Mouse (Mus musculus): ENCODE measurements around the gene Tsr3. TPM values are rescaled to one million over a fixed set of nuclear protein-coding genes. Genes with fewer than 3 reads are reported as not detected.
"Not testable (repeated sequence)": the region's sequence is repeated elsewhere in the genome, so short reads cannot be mapped to it uniquely, and the experiment has no call there.

The Tsr3 gene
- polyA plus RNA-seq, 1 experiment from 2014 or later = 43.6 TPM

- H3K27ac ChIP-seq (ENCODE audit: low read length); H3K27me3 ChIP-seq (ENCODE audit: control insufficient read depth, insufficient read depth, low read depth, low read length); H3K4me2 ChIP-seq (ENCODE audit: low read depth, low read length); H3K4me1 ChIP-seq (replicated peaks; ENCODE audit: control insufficient read depth, insufficient read depth, low read length); H3K9ac ChIP-seq (ENCODE audit: low read length); H3K9me3 ChIP-seq (ENCODE audit: control insufficient read depth, low read length); H3K4me3 ChIP-seq (ENCODE audit: low read length): not testable (repeated sequence)
- peak; percentile 34; the same call in 1 of the 2 replicates for ATAC-seq (ENCODE audit: low read depth)
- 88% methylated on average over 4 of the region's 11 CpGs for WGBS
- peaks cover 11% of the 10 kb centered on the region for H3K36me3 ChIP-seq (ENCODE audit: control insufficient read depth, insufficient read depth, low read length)
Measured at GRCm38 (mm10) chr17:25231621-25232020, 8.3 kb upstream of the Tsr3 start.

- H3K9ac ChIP-seq (ENCODE audit: low read length) = no peak overlapping the region
Measured at GRCm38 (mm10) chr17:25235635-25236034, 4.3 kb upstream of the Tsr3 start.

DNA sequence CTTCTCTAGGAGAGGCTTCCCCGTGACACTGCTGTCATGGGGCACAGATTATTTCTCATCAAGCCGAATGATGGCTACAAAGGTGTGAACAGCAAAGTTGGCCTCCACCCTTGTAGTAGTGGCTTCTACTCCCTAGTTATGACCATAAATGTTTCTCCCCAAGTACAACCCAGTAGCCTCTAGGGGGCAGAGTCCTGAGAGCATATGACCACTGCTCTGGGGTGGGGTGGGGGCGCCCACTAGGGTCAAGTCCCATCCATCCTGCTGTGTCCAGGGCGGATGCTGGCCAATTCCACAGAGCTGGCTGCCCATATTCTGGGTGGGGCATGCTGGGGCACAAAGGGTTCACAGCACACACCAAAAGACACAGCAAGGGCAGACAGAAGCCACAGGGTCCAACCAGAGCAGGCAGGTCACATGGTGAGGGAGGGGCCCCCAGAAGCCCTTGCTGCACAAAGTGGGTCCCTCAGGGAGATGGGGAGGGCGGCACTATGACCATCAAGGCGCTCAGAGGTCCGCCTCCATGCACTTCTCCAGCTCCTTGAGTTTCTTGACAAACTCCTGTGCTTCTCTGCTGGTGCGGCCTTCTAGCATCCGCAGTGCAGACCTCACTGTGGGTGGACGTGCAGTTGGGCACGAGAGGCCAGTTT, 3.3 kb downstream of the Tsr3 start:
- ATAC-seq (ENCODE audit: low read depth) = no peak
- H3K27ac ChIP-seq (ENCODE audit: low read length) = no peak overlapping the region
- no peak overlapping the region for H3K4me3 ChIP-seq (ENCODE audit: low read length)
- H3K27me3 ChIP-seq (ENCODE audit: control insufficient read depth, insufficient read depth, low read depth, low read length) = no peaks in the 10 kb centered on the region
- peaks cover 16% of the 10 kb centered on the region; the same call in 1 of the 2 replicates for H3K36me3 ChIP-seq (ENCODE audit: control insufficient read depth, insufficient read depth, low read length)
- WGBS = 85% methylated on average over 11 of the region's 11 CpGs
- H3K9ac ChIP-seq (ENCODE audit: low read length) = no peak overlapping the region
- H3K4me1 ChIP-seq (replicated peaks; ENCODE audit: control insufficient read depth, insufficient read depth, low read length) = peaks cover 12% of the 10 kb centered on the region
- no peaks in the 10 kb centered on the region for H3K9me3 ChIP-seq (ENCODE audit: control insufficient read depth, low read length)
- H3K4me2 ChIP-seq (ENCODE audit: low read depth, low read length) = no peak overlapping the region

More at GRCm38 (mm10) chr17:25235635-25236034, 4.3 kb upstream of the Tsr3 start:
- H3K4me2 ChIP-seq (ENCODE audit: low read depth, low read length) = no peak overlapping the region
- no peak overlapping the region for H3K27ac ChIP-seq (ENCODE audit: low read length)
- H3K9me3 ChIP-seq (ENCODE audit: control insufficient read depth, low read length) = no peaks in the 10 kb centered on the region
- H3K4me3 ChIP-seq (ENCODE audit: low read length) = no peak overlapping the region
- no peak for ATAC-seq (ENCODE audit: low read depth)
- no peaks in the 10 kb centered on the region for H3K27me3 ChIP-seq (ENCODE audit: control insufficient read depth, insufficient read depth, low read depth, low read length)
- WGBS = 74% methylated on average over 9 of the region's 9 CpGs
- peaks cover 6% of the 10 kb centered on the region for H3K4me1 ChIP-seq (replicated peaks; ENCODE audit: control insufficient read depth, insufficient read depth, low read length)
- peaks cover 11% of the 10 kb centered on the region for H3K36me3 ChIP-seq (ENCODE audit: control insufficient read depth, insufficient read depth, low read length)

DNA sequence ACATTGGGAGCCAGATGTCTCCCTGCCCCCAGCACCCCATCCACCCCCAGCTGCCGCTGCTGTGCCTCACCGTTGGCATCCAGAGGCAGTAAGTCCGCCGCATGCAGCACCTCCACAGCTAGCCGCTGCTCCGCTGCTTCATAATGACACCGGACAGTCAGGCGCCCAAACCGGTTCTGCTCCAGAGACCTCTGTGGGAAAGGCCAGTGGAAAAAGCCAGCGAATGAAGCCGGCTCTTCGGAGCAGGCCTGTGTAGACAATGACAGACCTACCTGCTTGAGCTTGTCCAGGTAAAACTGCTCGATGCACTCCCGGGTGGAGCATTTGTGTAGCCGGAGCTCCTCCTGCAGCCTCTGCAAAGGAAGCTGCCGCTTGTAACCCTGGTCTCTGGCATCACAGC, 4.3 kb downstream of the Tsr3 start:
- 76% methylated on average over 16 of the region's 16 CpGs for WGBS
- no peak for ATAC-seq (ENCODE audit: low read depth)
- H3K27ac ChIP-seq (ENCODE audit: low read length) = no peak overlapping the region

DNA sequence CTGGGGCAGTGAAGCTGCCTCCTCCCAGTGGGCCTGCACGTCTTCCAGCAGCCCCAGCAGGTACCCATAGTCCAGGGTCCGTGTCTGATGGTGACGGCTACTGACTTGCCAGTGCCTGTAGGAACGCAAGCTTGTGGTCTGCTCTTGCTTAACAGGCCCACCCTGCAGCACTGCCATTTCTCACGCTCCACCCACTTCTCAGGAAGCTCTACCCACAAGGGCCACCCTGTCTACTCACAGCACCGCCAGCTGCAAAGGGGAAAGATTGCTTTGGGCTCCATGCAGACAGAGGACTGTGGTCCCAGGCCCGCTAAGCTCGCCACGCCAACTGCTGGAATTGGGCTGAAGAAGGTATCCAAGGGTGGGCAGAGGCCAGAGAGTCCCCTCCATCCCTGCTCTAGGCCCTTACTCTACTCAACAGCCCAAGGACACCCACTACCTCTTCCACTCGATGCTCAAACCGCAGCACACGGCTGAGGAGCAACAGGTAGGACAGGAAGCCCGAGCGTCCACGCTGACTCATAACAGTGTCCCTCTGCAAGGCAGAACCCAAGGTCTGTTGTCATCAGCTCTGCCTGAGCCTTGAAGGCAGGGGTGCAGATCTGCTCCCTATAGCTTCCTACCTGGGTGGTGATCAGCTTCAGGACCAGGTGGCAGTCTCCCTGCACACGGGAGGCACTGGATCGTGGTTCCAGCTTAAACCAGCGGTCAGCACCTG, 8.2 kb downstream of the Tsr3 start:
- no peak overlapping the region for H3K4me2 ChIP-seq (ENCODE audit: low read depth, low read length)
- H3K36me3 ChIP-seq (ENCODE audit: control insufficient read depth, insufficient read depth, low read length) = peaks cover 9% of the 10 kb centered on the region; the same call in 1 of the 2 replicates
- H3K27ac ChIP-seq (ENCODE audit: low read length) = no peak overlapping the region
- WGBS = 71% methylated on average over 18 of the region's 18 CpGs
- no peak overlapping the region for H3K9ac ChIP-seq (ENCODE audit: low read length)
- ATAC-seq (ENCODE audit: low read depth) = no peak
- H3K9me3 ChIP-seq (ENCODE audit: control insufficient read depth, low read length) = no peaks in the 10 kb centered on the region
- no peaks in the 10 kb centered on the region for H3K4me1 ChIP-seq (replicated peaks; ENCODE audit: control insufficient read depth, insufficient read depth, low read length)
- H3K27me3 ChIP-seq (ENCODE audit: control insufficient read depth, insufficient read depth, low read depth, low read length) = no peaks in the 10 kb centered on the region; the same call in 1 of the 2 replicates
- H3K4me3 ChIP-seq (ENCODE audit: low read length) = no peak overlapping the region

More for the DNA sequence above, 4.3 kb downstream of the Tsr3 start:
- no peak overlapping the region for H3K4me3 ChIP-seq (ENCODE audit: low read length)
- H3K9me3 ChIP-seq (ENCODE audit: control insufficient read depth, low read length) = no peaks in the 10 kb centered on the region
- H3K36me3 ChIP-seq (ENCODE audit: control insufficient read depth, insufficient read depth, low read length) = peaks cover 16% of the 10 kb centered on the region; the same call in 1 of the 2 replicates
- no peaks in the 10 kb centered on the region; the same call in 1 of the 2 replicates for H3K27me3 ChIP-seq (ENCODE audit: control insufficient read depth, insufficient read depth, low read depth, low read length)
- H3K9ac ChIP-seq (ENCODE audit: low read length) = no peak overlapping the region
- peaks cover 10% of the 10 kb centered on the region for H3K4me1 ChIP-seq (replicated peaks; ENCODE audit: control insufficient read depth, insufficient read depth, low read length)
- H3K4me2 ChIP-seq (ENCODE audit: low read depth, low read length) = no peak overlapping the region

DNA sequence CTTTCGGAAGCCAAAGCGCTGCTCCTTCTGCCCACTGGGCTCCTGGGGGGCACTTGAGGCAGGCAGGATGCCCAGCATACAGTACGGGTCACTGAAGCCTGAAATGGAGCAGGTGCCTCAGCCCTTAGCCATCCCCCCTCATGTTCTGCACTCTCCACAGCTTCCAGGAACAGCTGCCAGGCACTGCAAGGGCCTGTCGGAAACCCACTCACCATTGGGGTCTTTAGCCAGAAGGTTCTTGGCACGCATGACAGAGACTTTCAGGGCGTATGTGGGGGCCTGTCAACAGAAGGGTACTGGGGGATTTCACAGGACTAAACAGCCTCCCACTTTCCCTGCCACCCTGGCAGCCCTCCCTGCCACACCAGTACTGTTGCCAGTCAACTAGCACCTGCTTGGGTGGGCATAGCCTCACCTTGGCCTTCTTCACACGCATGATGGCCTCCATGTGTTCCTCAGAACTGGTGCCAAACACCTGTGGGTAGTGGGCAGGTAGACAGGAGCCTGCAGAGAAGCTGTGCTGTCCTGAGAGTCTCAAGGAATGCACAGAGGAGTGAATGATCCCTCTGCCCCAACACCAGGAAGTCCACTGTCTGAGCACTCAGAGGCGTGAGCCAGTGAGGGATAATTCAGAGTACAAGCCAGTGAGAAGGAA, 10.3 kb downstream of the Tsr3 start:
- WGBS = 77% methylated on average over 8 of the region's 8 CpGs
- H3K9me3 ChIP-seq (ENCODE audit: control insufficient read depth, low read length) = no peaks in the 10 kb centered on the region
- no peaks in the 10 kb centered on the region for H3K4me1 ChIP-seq (replicated peaks; ENCODE audit: control insufficient read depth, insufficient read depth, low read length)
- no peak overlapping the region for H3K4me3 ChIP-seq (ENCODE audit: low read length)
- no peak for ATAC-seq (ENCODE audit: low read depth)
- H3K27me3 ChIP-seq (ENCODE audit: control insufficient read depth, insufficient read depth, low read depth, low read length) = peaks cover 13% of the 10 kb centered on the region
- H3K9ac ChIP-seq (ENCODE audit: low read length) = no peak overlapping the region
- no peak overlapping the region for H3K4me2 ChIP-seq (ENCODE audit: low read depth, low read length)
- no peaks in the 10 kb centered on the region for H3K36me3 ChIP-seq (ENCODE audit: control insufficient read depth, insufficient read depth, low read length)
- no peak overlapping the region for H3K27ac ChIP-seq (ENCODE audit: low read length)

- ATAC-seq (ENCODE audit: low read depth) = no peak
- peaks cover 9% of the 10 kb centered on the region for H3K4me1 ChIP-seq (replicated peaks; ENCODE audit: control insufficient read depth, insufficient read depth, low read length)
- H3K9me3 ChIP-seq (ENCODE audit: control insufficient read depth, low read length) = no peaks in the 10 kb centered on the region
- WGBS = 35% methylated on average over 3 of the region's 3 CpGs
- no peak overlapping the region for H3K4me2 ChIP-seq (ENCODE audit: low read depth, low read length)
- no peaks in the 10 kb centered on the region for H3K36me3 ChIP-seq (ENCODE audit: control insufficient read depth, insufficient read depth, low read length)
- H3K4me3 ChIP-seq (ENCODE audit: low read length) = no peak overlapping the region
- no peak overlapping the region for H3K27ac ChIP-seq (ENCODE audit: low read length)
- peaks cover 24% of the 10 kb centered on the region for H3K27me3 ChIP-seq (ENCODE audit: control insufficient read depth, insufficient read depth, low read depth, low read length)
- H3K9ac ChIP-seq (ENCODE audit: low read length) = no peak overlapping the region
Measured at GRCm38 (mm10) chr17:25252643-25253042, 12.7 kb downstream of the Tsr3 start.

GRCm38 (mm10) chr17:25253760-25254159, 13.8 kb downstream of the Tsr3 start:
- no peaks in the 10 kb centered on the region for H3K9me3 ChIP-seq (ENCODE audit: control insufficient read depth, low read length)
- no peak overlapping the region for H3K27ac ChIP-seq (ENCODE audit: low read length)
- H3K4me3 ChIP-seq (ENCODE audit: low read length) = no peak overlapping the region
- peaks cover 9% of the 10 kb centered on the region for H3K4me1 ChIP-seq (replicated peaks; ENCODE audit: control insufficient read depth, insufficient read depth, low read length)
- H3K4me2 ChIP-seq (ENCODE audit: low read depth, low read length) = no peak overlapping the region
- H3K36me3 ChIP-seq (ENCODE audit: control insufficient read depth, insufficient read depth, low read length) = no peaks in the 10 kb centered on the region; the same call in 1 of the 2 replicates
- ATAC-seq (ENCODE audit: low read depth) = no peak
- WGBS = 26% methylated on average over 10 of the region's 10 CpGs
- no peak overlapping the region for H3K9ac ChIP-seq (ENCODE audit: low read length)
- H3K27me3 ChIP-seq (ENCODE audit: control insufficient read depth, insufficient read depth, low read depth, low read length) = peaks cover 24% of the 10 kb centered on the region

- H3K4me3 ChIP-seq (ENCODE audit: low read length) = no peak overlapping the region
- H3K27ac ChIP-seq (ENCODE audit: low read length) = no peak overlapping the region
- peaks cover 9% of the 10 kb centered on the region for H3K4me1 ChIP-seq (replicated peaks; ENCODE audit: control insufficient read depth, insufficient read depth, low read length)
- 63% methylated on average over 2 of the region's 2 CpGs for WGBS
- no peak for ATAC-seq (ENCODE audit: low read depth)
- no peak overlapping the region for H3K4me2 ChIP-seq (ENCODE audit: low read depth, low read length)
- peaks cover under 1% of the 10 kb centered on the region; the same call in 1 of the 2 replicates for H3K36me3 ChIP-seq (ENCODE audit: control insufficient read depth, insufficient read depth, low read length)
- peaks cover 24% of the 10 kb centered on the region for H3K27me3 ChIP-seq (ENCODE audit: control insufficient read depth, insufficient read depth, low read depth, low read length)
- no peak overlapping the region for H3K9ac ChIP-seq (ENCODE audit: low read length)
- no peaks in the 10 kb centered on the region for H3K9me3 ChIP-seq (ENCODE audit: control insufficient read depth, low read length)
Measured at GRCm38 (mm10) chr17:25255110-25255509, 15.1 kb downstream of the Tsr3 start.
